20 mouse cellular contexts compared by ENCODE assay signal in genomic region chr2:170808259-170808789, GRCm38 (mm10).
A peak's percentile ranks its signal among the peaks of the same experiment; 100 is the strongest.
DNase-seq lines count a peak whose midpoint lies in the region; ATAC-seq and TF ChIP-seq lines count a peak whose summit lies in the region.
"Had no signal": no experiment of that assay in that cellular context is flagged by ENCODE, and none has a peak within 500 bp of the region (broad histone marks: within the 10 kb centered on the region; RNA-seq: fewer than 3 reads in every experiment).

No protein-coding gene starts in this region.

- no peaks in the 10 kb centered on the region for H3K27me3 ChIP-seq in midbrain, embryonic 12.5 days
- H3K27me3 ChIP-seq in midbrain, embryonic 11.5 days (ENCODE audit: control insufficient read depth, insufficient read depth, low read length): no peaks in the 10 kb centered on the region
- no peaks in the 10 kb centered on the region for H3K27me3 ChIP-seq in forebrain, embryonic 14.5 days (replicated peaks; ENCODE audit: control insufficient read depth, insufficient read depth, low read length)
- no peaks in the 10 kb centered on the region for H3K27me3 ChIP-seq in hindbrain, postnatal 0 days (ENCODE audit: insufficient read depth, low read length)
- no peaks in the 10 kb centered on the region for H3K27me3 ChIP-seq in neural tube, embryonic 14.5 days (ENCODE audit: control insufficient read depth, insufficient read depth, low read length)
- H3K27me3 ChIP-seq: CH12.LX; heart, embryonic 13.5 days; lung, embryonic 15.5 days had no signal

- no peak for TF ChIP-seq CTCF in hindbrain, postnatal 0 days (IDR thresholded peaks at IDR 0.05; ENCODE audit: low read depth)

- peak overlapping the region; percentile 52; the same call in 1 of the 2 replicates for H3K27ac ChIP-seq in midbrain, embryonic 12.5 days (replicated peaks)
- H3K27ac ChIP-seq in midbrain, embryonic 11.5 days (ENCODE audit: low read depth, low read length): no peak overlapping the region
- peak overlapping the region; percentile 62; the same call in 1 of the 2 replicates for H3K27ac ChIP-seq in forebrain, embryonic 14.5 days (ENCODE audit: low read depth, low read length)
- no peak overlapping the region; the same call in 1 of the 2 replicates for H3K27ac ChIP-seq in hindbrain, postnatal 0 days
- H3K27ac ChIP-seq in neural tube, embryonic 14.5 days (ENCODE audit: low read depth, low read length): peak overlapping the region; percentile 66
- H3K27ac ChIP-seq: gastrocnemius, adult 2 months; heart, embryonic 13.5 days; liver, embryonic 14.5 days; lung, embryonic 15.5 days; macrophage had no signal

- H3K4me2 ChIP-seq in midbrain, embryonic 12.5 days (replicated peaks): no peak overlapping the region
- H3K4me2 ChIP-seq in midbrain, embryonic 11.5 days: no peak overlapping the region
- H3K4me2 ChIP-seq in forebrain, embryonic 14.5 days (ENCODE audit: low read length): no peak overlapping the region
- no peak overlapping the region for H3K4me2 ChIP-seq in hindbrain, postnatal 0 days (ENCODE audit: low read depth, low read length)
- peak overlapping the region; percentile 8; the same call in 1 of the 2 replicates for H3K4me2 ChIP-seq in neural tube, embryonic 14.5 days (ENCODE audit: low read depth, low read length)
- H3K4me2 ChIP-seq: heart, embryonic 13.5 days; lung, embryonic 15.5 days had no signal

- H3K4me1 ChIP-seq in midbrain, embryonic 12.5 days: peaks cover 16% of the 10 kb centered on the region
- H3K4me1 ChIP-seq in midbrain, embryonic 11.5 days (ENCODE audit: control insufficient read depth, insufficient read depth, low read length): peaks cover 9% of the 10 kb centered on the region; the same call in 1 of the 2 replicates
- H3K4me1 ChIP-seq in forebrain, embryonic 14.5 days (ENCODE audit: control insufficient read depth, insufficient read depth, low read length): peaks cover 20% of the 10 kb centered on the region
- no peaks in the 10 kb centered on the region for H3K4me1 ChIP-seq in hindbrain, postnatal 0 days (ENCODE audit: insufficient read depth, low read length)
- peaks cover 23% of the 10 kb centered on the region for H3K4me1 ChIP-seq in neural tube, embryonic 14.5 days (ENCODE audit: control insufficient read depth, insufficient read depth, low read length)
- H3K4me1 ChIP-seq: heart, embryonic 13.5 days; lung, embryonic 15.5 days had no signal

- ATAC-seq in midbrain, embryonic 12.5 days (ENCODE audit: low FRiP score, low read depth): no peak
- no peak for ATAC-seq in midbrain, embryonic 11.5 days (ENCODE audit: low FRiP score)
- peak; percentile 61 for ATAC-seq in forebrain, embryonic 14.5 days
- ATAC-seq in hindbrain, postnatal 0 days: no peak
- peak; percentile 51; the same call in 1 of the 2 replicates for ATAC-seq in neural tube, embryonic 14.5 days (ENCODE audit: low read depth)
- ATAC-seq in monocyte, adult 5-6 weeks (replicated peaks; ENCODE audit: insufficient number of reproducible peaks, low FRiP score, low TSS enrichment, poor library complexity, severe bottlenecking): no peak

- H3K9me3 ChIP-seq in midbrain, embryonic 12.5 days: no peaks in the 10 kb centered on the region
- H3K9me3 ChIP-seq in midbrain, embryonic 11.5 days (ENCODE audit: control insufficient read depth, low read length): no peaks in the 10 kb centered on the region
- no peaks in the 10 kb centered on the region for H3K9me3 ChIP-seq in forebrain, embryonic 14.5 days (replicated peaks; ENCODE audit: control insufficient read depth, low read length)
- no peaks in the 10 kb centered on the region for H3K9me3 ChIP-seq in hindbrain, postnatal 0 days (ENCODE audit: low read length)
- H3K9me3 ChIP-seq in neural tube, embryonic 14.5 days (ENCODE audit: control insufficient read depth, low read length): no peaks in the 10 kb centered on the region
- H3K9me3 ChIP-seq: heart, embryonic 13.5 days; lung, embryonic 15.5 days had no signal

- no peak overlapping the region for H3K4me3 ChIP-seq in midbrain, embryonic 12.5 days
- no peak overlapping the region for H3K4me3 ChIP-seq in midbrain, embryonic 11.5 days (ENCODE audit: low read depth, low read length)
- no peak overlapping the region for H3K4me3 ChIP-seq in forebrain, embryonic 14.5 days (ENCODE audit: low read depth, low read length)
- no peak overlapping the region for H3K4me3 ChIP-seq in hindbrain, postnatal 0 days (ENCODE audit: low read length)
- H3K4me3 ChIP-seq in neural tube, embryonic 14.5 days (ENCODE audit: low read depth, low read length): no peak overlapping the region
- H3K4me3 ChIP-seq: gastrocnemius, adult 2 months; heart, embryonic 13.5 days; lung, embryonic 15.5 days had no signal

- H3K9ac ChIP-seq in midbrain, embryonic 12.5 days (replicated peaks): no peak overlapping the region
- H3K9ac ChIP-seq in midbrain, embryonic 11.5 days (ENCODE audit: low read length): no peak overlapping the region
- H3K9ac ChIP-seq in forebrain, embryonic 14.5 days (ENCODE audit: low read length): no peak overlapping the region
- no peak overlapping the region for H3K9ac ChIP-seq in hindbrain, postnatal 0 days (replicated peaks; ENCODE audit: low read length)
- no peak overlapping the region for H3K9ac ChIP-seq in neural tube, embryonic 14.5 days (replicated peaks; ENCODE audit: low read depth, low read length)
- H3K9ac ChIP-seq: heart, embryonic 13.5 days; liver, embryonic 14.5 days; lung, embryonic 15.5 days had no signal

- H3K36me3 ChIP-seq in midbrain, embryonic 12.5 days: no peaks in the 10 kb centered on the region
- no peaks in the 10 kb centered on the region for H3K36me3 ChIP-seq in midbrain, embryonic 11.5 days (ENCODE audit: control insufficient read depth, insufficient read depth, low read length)
- no peaks in the 10 kb centered on the region for H3K36me3 ChIP-seq in forebrain, embryonic 14.5 days (ENCODE audit: control insufficient read depth, insufficient read depth, low read length)
- H3K36me3 ChIP-seq in hindbrain, postnatal 0 days (ENCODE audit: insufficient read depth, low read length): no peaks in the 10 kb centered on the region
- no peaks in the 10 kb centered on the region for H3K36me3 ChIP-seq in neural tube, embryonic 14.5 days (ENCODE audit: control insufficient read depth, insufficient read depth, low read length)
- H3K36me3 ChIP-seq: heart, embryonic 13.5 days; lung, embryonic 15.5 days had no signal

- DNase-seq in midbrain, embryonic 11.5 days (ENCODE audit: low spot score, missing footprints): no peak
- peak; percentile 83 for DNase-seq in forebrain, embryonic 14.5 days (ENCODE audit: low spot score)
- peak; percentile 31 for DNase-seq in hindbrain, postnatal 0 days (ENCODE audit: low spot score)
- DNase-seq in layer of hippocampus, postnatal 25 days (ENCODE audit: extremely low spot score in 1 of 2, low spot score in 1 of 2): no peak
- no peak for DNase-seq in adrenal gland, postnatal 25 days
- DNase-seq: adrenal gland, postnatal 14 days; cerebellum, adult 11-12 months; cerebellum, postnatal 14 days; gastrocnemius, adult 2 months; kidney, postnatal 4 days; layer of hippocampus, adult 9-11 months; right cerebral cortex, postnatal 4 days had no signal

- 51% methylated on average over 10 of the region's 10 CpGs for WGBS in midbrain, embryonic 12.5 days
- 63% methylated on average over 10 of the region's 10 CpGs for WGBS in midbrain, embryonic 11.5 days
- WGBS in forebrain, embryonic 14.5 days: 7% methylated on average over 10 of the region's 10 CpGs
- WGBS in hindbrain, postnatal 0 days: 48% methylated on average over 10 of the region's 10 CpGs
- WGBS in neural tube, embryonic 14.5 days: 24% methylated on average over 10 of the region's 10 CpGs

Comparison
In these comparisons a context has a peak if more than half of its experiments do, and no peak if none do; other contexts are left out.
1. H3K27ac ChIP-seq: peak in midbrain, embryonic 12.5 days (single experiment), forebrain, embryonic 14.5 days (single experiment) and neural tube, embryonic 14.5 days (single experiment); none in midbrain, embryonic 11.5 days (single experiment) and hindbrain, postnatal 0 days (single experiment).
2. ATAC-seq: peak in forebrain, embryonic 14.5 days (single experiment) and neural tube, embryonic 14.5 days (single experiment); none in midbrain, embryonic 12.5 days (single experiment), midbrain, embryonic 11.5 days (single experiment), hindbrain, postnatal 0 days (single experiment) and monocyte, adult 5-6 weeks (single experiment).
3. DNase-seq: peak in forebrain, embryonic 14.5 days (single experiment) and hindbrain, postnatal 0 days (single experiment); none in midbrain, embryonic 11.5 days (single experiment), layer of hippocampus, postnatal 25 days (0 of 2) and adrenal gland, postnatal 25 days (single experiment).